Mouse (Mus musculus) heart, embryonic 13.5 days (tissue): Measurements from ENCODE around the gene Ankrd33b. TPM values are rescaled to one million over a fixed set of nuclear protein-coding genes. Genes with fewer than 3 reads are reported as not detected.

ENCODE experiments used
- ATAC-seq: fragments of 200-750 bp; cut with Nextera tagmentation; 2 replicates; pipeline ENCODE4 v1.8.0; 2017; ENCODE audit warnings: moderate TSS enrichment; ENCODE audit not compliant: insufficient number of reproducible peaks, low FRiP score, low TSS enrichment; ENCODE audit errors: extremely low read depth
- H3K27ac ChIP-seq: fragments of 300-500 bp; sonication (generic); replicated peaks from 2 replicates; pipeline ENCODE4 v1.5.1; 2015; ENCODE audit warnings: moderate library complexity, mild to moderate bottlenecking, inconsistent platforms
- H3K27me3 ChIP-seq: fragments of 300-500 bp; sonication (generic); replicated peaks from 2 replicates; pipeline ENCODE4 v1.6.1; 2015; ENCODE audit warnings: mild to moderate bottlenecking, inconsistent platforms
- H3K36me3 ChIP-seq: fragments of 300-500 bp; sonication (generic); 2 replicates; pipeline ENCODE4 v1.6.1; 2015; ENCODE audit warnings: mild to moderate bottlenecking, inconsistent platforms
- H3K4me1 ChIP-seq: fragments of 300-500 bp; sonication (generic); 2 replicates; pipeline ENCODE4 v1.6.1; 2015; ENCODE audit warnings: inconsistent platforms
- H3K4me2 ChIP-seq: fragments of 300-500 bp; sonication (generic); 2 replicates; pipeline ENCODE4 v1.6.1; 2015; ENCODE audit warnings: inconsistent platforms, mild to moderate bottlenecking, moderate library complexity
- H3K4me3 ChIP-seq: fragments of 300-500 bp; sonication (generic); 2 replicates; pipeline ENCODE4 v1.5.1; 2015; ENCODE audit warnings: moderate library complexity, mild to moderate bottlenecking, inconsistent platforms
- H3K9ac ChIP-seq: fragments of 300-500 bp; sonication (generic); 2 replicates; pipeline ENCODE4 v1.6.1; 2015; ENCODE audit warnings: inconsistent platforms, mild to moderate bottlenecking, moderate library complexity
- H3K9me3 ChIP-seq: fragments of 300-500 bp; sonication (generic); 2 replicates; pipeline ENCODE4 v1.6.1; 2016; ENCODE audit warnings: inconsistent platforms
- WGBS: fragments of 180-500 bp; shearing (Covaris S2); methylation state at CpG from one replicate; pipeline ENCODE4 v1.1.7; 2015; ENCODE audit warnings: mixed read lengths; 5-methylcytosine and 5-hydroxymethylcytosine counted together
- polyA plus RNA-seq: library from polyadenylated mRNA; unstranded; fragments of >200 nt; fragmentation: Nextera tagmentation; extraction: Ambion mirVana; gene quantifications from 2 replicates; pipeline ENCODE4 v1.2.1, GENCODE M21; 2015

Ankrd33b gene
- polyA plus RNA-seq, 1 experiment from 2014 or later, result 2.1 TPM

GRCm38 (mm10) chr15:31319046-31319445 lies 48.5 kb downstream of the Ankrd33b start:
- Histone ChIP-seq H3K4me3 (no peak overlapping the region), H3K9me3 (no peaks in the 10 kb centered on the region), H3K4me2 (no peak overlapping the region), H3K36me3 (no peaks in the 10 kb centered on the region), H3K27ac (no peak overlapping the region), H3K9ac (no peak overlapping the region), H3K27me3 (no peaks in the 10 kb centered on the region), H3K4me1 (no peaks in the 10 kb centered on the region)
- no peak for ATAC-seq
- 69% methylated on average over 4 of the region's 4 CpGs for WGBS

DNA sequence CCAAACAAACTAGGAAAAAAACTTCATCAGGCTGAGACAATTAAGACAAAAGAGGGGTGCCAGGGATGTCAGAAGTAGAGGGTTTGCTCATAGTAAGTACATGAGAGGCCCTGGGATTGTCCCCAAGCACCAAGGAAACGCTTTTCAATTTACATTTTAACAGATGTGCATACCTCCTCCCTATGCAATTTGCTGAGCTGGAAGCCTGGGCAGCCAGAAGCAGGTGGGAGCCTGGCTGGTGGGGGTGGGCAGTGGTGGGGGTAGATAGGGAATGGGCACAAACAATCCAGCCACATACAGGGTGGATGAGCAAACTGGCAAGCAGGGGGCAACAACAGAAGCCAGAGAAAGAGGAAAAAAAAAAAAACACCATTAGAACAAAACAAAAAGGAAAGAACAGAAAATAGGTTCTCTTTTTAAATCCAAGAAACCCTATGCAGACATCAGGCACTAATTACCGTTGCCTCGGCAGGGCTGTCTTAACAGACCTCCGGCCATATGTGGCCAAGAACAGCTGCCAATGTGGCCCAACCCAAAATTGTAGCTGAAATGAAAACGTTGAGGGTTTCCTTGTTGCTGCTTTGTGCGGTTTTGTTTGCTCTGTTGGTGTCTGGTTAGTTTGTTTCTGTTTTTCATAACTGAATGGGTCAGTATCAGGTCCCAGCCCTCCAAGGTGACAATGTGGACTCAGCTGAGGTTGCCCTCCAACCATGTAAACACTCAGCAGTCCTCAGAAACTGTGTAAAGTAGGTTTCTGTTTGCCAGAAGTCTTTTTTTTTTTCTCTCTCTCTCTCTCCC lies 49.2 kb downstream of the Ankrd33b start:
- Histone ChIP-seq H3K9ac (no peak overlapping the region), H3K9me3 (no peaks in the 10 kb centered on the region), H3K4me3 (no peak overlapping the region), H3K4me1 (no peaks in the 10 kb centered on the region), H3K4me2 (no peak overlapping the region), H3K36me3 (no peaks in the 10 kb centered on the region), H3K27me3 (no peaks in the 10 kb centered on the region), H3K27ac (no peak overlapping the region)
- no peak for ATAC-seq
- 51% methylated on average over 6 of the region's 6 CpGs for WGBS

GRCm38 (mm10) chr15:31317056-31317805 lies 50.3 kb downstream of the Ankrd33b start:
- Histone ChIP-seq H3K27me3 (no peaks in the 10 kb centered on the region), H3K9ac (no peak overlapping the region), H3K27ac (no peak overlapping the region), H3K9me3 (no peaks in the 10 kb centered on the region), H3K4me2 (no peak overlapping the region), H3K36me3 (no peaks in the 10 kb centered on the region), H3K4me3 (no peak overlapping the region), H3K4me1 (no peaks in the 10 kb centered on the region)
- no peak for ATAC-seq
- WGBS, result 71% methylated on average over 3 of the region's 3 CpGs

GRCm38 (mm10) chr15:31315630-31316231 lies 51.8 kb downstream of the Ankrd33b start:
- no peaks in the 10 kb centered on the region for H3K9me3 ChIP-seq
- no peak overlapping the region for H3K4me3 ChIP-seq
- H3K4me2 ChIP-seq, result no peak overlapping the region
- no peak overlapping the region for H3K27ac ChIP-seq
- H3K36me3 ChIP-seq, result no peaks in the 10 kb centered on the region
- no peaks in the 10 kb centered on the region for H3K27me3 ChIP-seq
- no peak overlapping the region for H3K9ac ChIP-seq
- WGBS, result 7% methylated on average over 5 of the region's 5 CpGs
- ATAC-seq, result peak; percentile 51; the same call in 1 of the 2 replicates
- H3K4me1 ChIP-seq, result no peaks in the 10 kb centered on the region

DNA sequence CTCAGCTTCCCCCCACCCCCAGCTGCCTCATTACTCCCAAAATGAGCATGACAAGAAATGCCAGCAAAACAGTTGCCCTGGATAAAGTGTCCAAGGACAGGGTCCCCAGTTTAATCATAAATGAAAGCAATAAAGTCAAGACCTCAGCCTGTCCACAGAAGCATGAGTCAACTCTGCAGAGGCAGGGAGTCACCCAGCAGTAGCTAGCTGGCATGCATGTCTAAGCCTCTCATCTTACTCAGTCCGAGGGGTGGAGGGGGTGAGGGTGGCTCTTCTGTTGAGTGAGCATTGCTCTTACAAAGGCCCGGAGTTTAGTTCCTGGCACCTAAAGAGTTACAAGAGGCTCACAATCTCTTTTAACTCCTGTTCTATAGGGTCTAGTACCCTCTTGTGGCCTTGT lies 55.5 kb downstream of the Ankrd33b start:
- no peak for ATAC-seq
- H3K9ac ChIP-seq, result no peak overlapping the region
- no peak overlapping the region for H3K27ac ChIP-seq
- 78% methylated on average over 2 of the region's 2 CpGs for WGBS
- no peak overlapping the region for H3K4me2 ChIP-seq
- no peak overlapping the region for H3K4me3 ChIP-seq
- H3K9me3 ChIP-seq, result no peaks in the 10 kb centered on the region
- H3K4me1 ChIP-seq, result no peaks in the 10 kb centered on the region
- no peaks in the 10 kb centered on the region for H3K27me3 ChIP-seq
- no peaks in the 10 kb centered on the region for H3K36me3 ChIP-seq

DNA sequence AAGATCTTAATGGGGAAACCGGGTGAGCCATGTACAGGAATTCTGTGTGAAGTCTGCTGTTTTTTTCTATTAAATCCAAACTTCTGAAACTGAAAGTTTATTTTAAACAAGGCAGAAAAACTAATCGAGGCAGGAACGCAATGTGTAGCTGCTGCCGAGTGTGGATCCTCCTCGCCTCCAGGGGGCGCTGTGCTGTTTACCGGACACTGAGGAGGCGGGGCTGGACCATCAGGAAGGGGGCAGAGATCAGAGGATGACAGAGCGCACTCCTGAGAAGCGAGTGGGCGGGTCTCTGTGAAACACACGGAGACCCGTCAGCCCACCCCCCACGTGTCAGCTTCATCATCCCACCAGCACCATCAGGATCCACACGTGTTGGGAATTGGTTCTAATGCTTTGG lies 58.0 kb downstream of the Ankrd33b start:
- H3K36me3 ChIP-seq, result no peaks in the 10 kb centered on the region
- H3K4me2 ChIP-seq, result no peak overlapping the region
- no peaks in the 10 kb centered on the region for H3K9me3 ChIP-seq
- no peaks in the 10 kb centered on the region for H3K27me3 ChIP-seq
- no peak overlapping the region for H3K9ac ChIP-seq
- peaks cover 8% of the 10 kb centered on the region for H3K4me1 ChIP-seq
- H3K27ac ChIP-seq, result no peak overlapping the region
- 64% methylated on average over 15 of the region's 15 CpGs for WGBS
- ATAC-seq, result no peak
- H3K4me3 ChIP-seq, result no peak overlapping the region

DNA sequence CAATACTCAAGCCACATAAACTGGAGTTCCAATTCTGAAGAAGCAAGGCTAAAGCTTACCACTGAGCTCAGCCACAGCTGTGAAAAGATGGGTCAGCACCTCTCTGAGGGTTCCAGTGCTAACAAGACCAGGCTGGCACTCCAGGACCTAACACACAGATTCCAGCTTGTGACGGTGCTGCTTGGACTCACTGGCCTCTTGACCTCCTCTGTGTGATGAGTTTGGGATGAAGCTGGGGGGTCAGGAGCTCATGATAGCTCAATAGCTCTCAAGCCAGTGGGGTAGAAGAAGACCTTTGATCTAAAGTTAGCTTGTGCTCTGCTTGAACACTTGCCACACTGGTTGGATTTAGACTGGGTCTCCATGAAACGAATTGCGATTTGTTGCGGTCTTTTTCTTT lies 60.8 kb downstream of the Ankrd33b start:
- Histone ChIP-seq H3K4me3 (no peak overlapping the region), H3K4me2 (no peak overlapping the region), H3K9me3 (no peaks in the 10 kb centered on the region), H3K27me3 (no peaks in the 10 kb centered on the region), H3K4me1 (peaks cover 24% of the 10 kb centered on the region), H3K36me3 (no peaks in the 10 kb centered on the region), H3K27ac (no peak overlapping the region), H3K9ac (no peak overlapping the region)
- WGBS, result 76% methylated on average over 4 of the region's 4 CpGs
- no peak for ATAC-seq

DNA sequence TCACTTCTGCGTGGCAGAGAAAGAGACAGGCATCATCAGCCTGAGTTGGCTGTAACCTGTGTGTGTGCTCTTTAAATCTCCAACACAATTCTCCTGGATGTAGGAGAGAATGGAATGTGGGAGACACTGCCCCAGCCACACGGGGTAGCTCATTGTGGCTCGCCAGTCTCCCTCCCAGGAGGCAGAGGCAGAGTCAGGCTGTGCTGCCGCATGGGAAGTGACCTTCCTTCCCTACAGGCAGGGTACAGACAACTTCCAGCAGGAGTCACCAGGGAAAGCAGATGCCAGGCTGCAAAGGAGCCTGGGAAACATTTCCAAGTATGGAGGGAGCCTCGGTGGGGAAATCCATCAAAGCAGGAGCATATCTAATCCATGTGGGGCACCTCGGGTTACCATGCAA lies 62.3 kb downstream of the Ankrd33b start:
- no peak for ATAC-seq
- H3K36me3 ChIP-seq, result no peaks in the 10 kb centered on the region
- no peak overlapping the region for H3K4me3 ChIP-seq
- WGBS, result 35% methylated on average over 6 of the region's 6 CpGs
- H3K9ac ChIP-seq, result no peak overlapping the region
- H3K27me3 ChIP-seq, result no peaks in the 10 kb centered on the region
- H3K9me3 ChIP-seq, result no peaks in the 10 kb centered on the region
- H3K27ac ChIP-seq, result no peak overlapping the region; the same call in 1 of the 2 replicates
- no peak overlapping the region for H3K4me2 ChIP-seq
- peaks cover 29% of the 10 kb centered on the region for H3K4me1 ChIP-seq

- no peak overlapping the region for H3K9ac ChIP-seq
- no peak for ATAC-seq
- H3K9me3 ChIP-seq, result no peaks in the 10 kb centered on the region
- H3K4me1 ChIP-seq, result peaks cover 29% of the 10 kb centered on the region
- H3K4me3 ChIP-seq, result no peak overlapping the region
- no peak overlapping the region for H3K27ac ChIP-seq
- H3K27me3 ChIP-seq, result no peaks in the 10 kb centered on the region
- 60% methylated on average over 3 of the region's 3 CpGs for WGBS
- H3K4me2 ChIP-seq, result no peak overlapping the region
- H3K36me3 ChIP-seq, result no peaks in the 10 kb centered on the region
Observed at GRCm38 (mm10) chr15:31304302-31304701, 63.2 kb downstream of the Ankrd33b start.

DNA sequence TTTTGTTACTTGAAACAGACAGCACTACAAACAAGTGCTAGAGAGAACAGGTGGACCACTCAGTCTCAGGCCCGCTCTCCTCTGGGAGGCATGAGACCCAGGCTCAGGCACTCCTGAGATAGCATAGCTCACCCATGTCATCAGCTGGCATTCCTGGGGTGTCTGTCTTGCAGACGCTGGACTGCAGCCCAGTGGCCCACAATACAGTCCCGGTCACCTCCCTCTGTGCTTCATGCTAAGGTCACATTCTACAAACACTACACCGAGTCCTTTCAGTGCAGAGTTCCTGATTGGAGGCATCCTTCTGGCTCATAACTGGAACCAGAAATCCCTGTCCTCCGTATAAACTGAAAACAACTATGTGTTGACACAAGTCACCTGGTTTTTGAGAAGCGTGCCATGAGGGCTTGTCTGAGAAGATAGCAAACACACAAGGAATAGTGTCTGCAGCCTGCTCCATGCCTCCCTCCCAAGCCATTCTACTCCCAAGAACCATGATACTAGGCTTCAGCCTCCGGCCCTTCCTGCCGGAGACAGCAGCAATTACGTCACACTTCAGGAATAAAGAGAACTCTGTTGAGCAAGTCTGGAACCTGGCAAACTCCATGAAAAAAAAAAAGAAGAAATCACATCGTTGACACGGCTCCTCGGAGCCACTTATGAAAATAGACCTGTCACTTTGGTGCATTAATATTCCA lies 65.1 kb downstream of the Ankrd33b start:
- Histone ChIP-seq H3K4me2 (peak overlapping the region; percentile 39), H3K27ac (peak overlapping the region; percentile 84), H3K4me1 (peaks cover 37% of the 10 kb centered on the region), H3K4me3 (no peak overlapping the region), H3K27me3 (peaks cover 9% of the 10 kb centered on the region), H3K9me3 (no peaks in the 10 kb centered on the region), H3K36me3 (no peaks in the 10 kb centered on the region), H3K9ac (no peak overlapping the region)
- WGBS, result 16% methylated on average over 12 of the region's 12 CpGs
- ATAC-seq, result peak; percentile 55; the same call in 1 of the 2 replicates

DNA sequence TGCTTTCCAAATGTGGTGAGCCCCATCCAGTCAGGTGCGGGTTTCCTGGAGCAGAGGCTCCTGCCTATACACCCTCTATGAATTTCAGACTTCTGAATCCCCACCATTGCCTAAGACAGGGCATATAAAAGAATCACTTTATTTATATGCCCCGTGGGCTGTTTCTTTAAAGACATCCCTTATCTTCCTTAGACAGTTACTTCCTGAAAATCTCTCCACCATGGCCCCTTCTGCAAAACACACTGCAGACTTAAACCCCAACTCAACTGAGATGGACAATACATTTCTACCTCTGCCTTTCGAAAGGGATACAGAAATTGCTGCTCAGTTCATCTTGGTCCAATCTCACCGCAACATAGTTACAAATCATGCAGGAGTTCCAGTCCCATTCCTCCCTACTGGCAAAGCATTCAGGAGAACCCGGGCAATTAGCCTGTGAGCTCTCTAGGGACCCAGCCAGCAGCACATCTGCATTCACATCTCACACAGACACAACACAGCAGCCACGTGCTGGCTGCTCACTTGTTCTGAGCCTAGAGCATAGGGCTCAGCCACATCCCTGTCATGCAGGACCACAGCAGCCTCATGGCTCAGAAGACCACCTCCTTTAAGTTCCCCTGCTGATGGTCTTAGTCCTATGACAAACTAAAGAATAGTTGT lies 68.1 kb downstream of the Ankrd33b start:
- ATAC-seq, result no peak
- H3K36me3 ChIP-seq, result no peaks in the 10 kb centered on the region
- 52% methylated on average over 6 of the region's 6 CpGs for WGBS
- no peak overlapping the region for H3K4me3 ChIP-seq
- H3K27ac ChIP-seq, result no peak overlapping the region
- no peaks in the 10 kb centered on the region for H3K9me3 ChIP-seq
- no peak overlapping the region for H3K4me2 ChIP-seq
- peaks cover 40% of the 10 kb centered on the region for H3K27me3 ChIP-seq
- H3K9ac ChIP-seq, result no peak overlapping the region
- H3K4me1 ChIP-seq, result peaks cover 36% of the 10 kb centered on the region
